Mouse (Mus musculus): Measurements from ENCODE around the gene Kcnj5. TPM values are rescaled to one million over a fixed set of nuclear protein-coding genes. Genes with fewer than 3 reads are reported as not detected.
A peak's percentile ranks its signal among the peaks of the same experiment; 100 is the strongest.

The Kcnj5 gene
- total and polyA plus RNA-seq, 2 experiments from 2014 or later = 1.4 to 1.9 TPM

DNA sequence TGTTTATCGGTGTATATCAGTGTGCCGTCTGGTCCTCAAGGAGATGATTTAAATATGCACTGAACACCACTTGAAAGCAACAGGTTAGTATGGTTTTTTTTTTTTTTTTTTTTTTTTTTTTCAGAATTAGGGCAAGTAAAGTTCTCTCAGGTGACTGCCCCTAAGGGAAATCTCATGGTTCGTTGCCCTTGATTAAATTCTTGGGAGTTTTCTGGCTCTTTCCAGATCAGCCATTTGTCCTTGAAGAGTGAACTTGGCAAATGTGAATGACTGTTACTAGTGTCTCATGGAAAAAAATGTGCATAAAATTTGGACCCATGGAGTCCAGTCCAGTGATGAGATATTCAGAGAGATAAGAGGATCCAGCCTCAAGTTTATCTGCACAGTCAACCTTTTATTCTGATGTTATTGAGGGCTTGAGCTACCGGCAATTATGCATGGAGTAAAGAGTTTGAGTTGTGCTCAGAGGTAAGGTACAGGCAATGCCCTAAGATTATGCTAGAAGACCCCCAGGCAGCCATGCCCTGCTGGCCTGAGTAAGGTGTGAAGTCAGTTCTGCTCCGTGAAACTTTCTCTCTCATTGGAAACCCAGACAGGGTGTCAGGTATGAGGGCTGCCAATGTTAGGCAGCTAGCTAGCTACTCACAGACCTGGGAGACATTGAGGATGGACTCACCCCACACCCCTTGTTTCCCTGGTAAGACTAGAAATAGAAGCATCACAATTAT is 32.9 kb upstream of the Kcnj5 start:
- WGBS = 93% methylated on average over 5 of the region's 5 CpGs
- Histone ChIP-seq H3K4me2 (ENCODE audit: low read depth, low read length, poor library complexity, severe bottlenecking) (no peak overlapping the region), H3K9ac (replicated peaks; ENCODE audit: low read length, poor library complexity, severe bottlenecking) (no peak overlapping the region), H3K4me3 (ENCODE audit: low read depth, low read length) (no peak overlapping the region), H3K27me3 (ENCODE audit: insufficient read depth, low read length) (no peaks in the 10 kb centered on the region), H3K4me1 (ENCODE audit: insufficient read depth, low read length) (no peaks in the 10 kb centered on the region), H3K9me3 (ENCODE audit: low read length) (no peaks in the 10 kb centered on the region), H3K27ac (ENCODE audit: low read depth, low read length) (no peak overlapping the region), H3K36me3 (ENCODE audit: insufficient read depth, low read length) (no peaks in the 10 kb centered on the region)
- ATAC-seq (ENCODE audit: low FRiP score) = no peak
- no peak for TF ChIP-seq CTCF (IDR thresholded peaks at IDR 0.05)
- DNase-seq (ENCODE audit: low spot score) = no peak

DNA sequence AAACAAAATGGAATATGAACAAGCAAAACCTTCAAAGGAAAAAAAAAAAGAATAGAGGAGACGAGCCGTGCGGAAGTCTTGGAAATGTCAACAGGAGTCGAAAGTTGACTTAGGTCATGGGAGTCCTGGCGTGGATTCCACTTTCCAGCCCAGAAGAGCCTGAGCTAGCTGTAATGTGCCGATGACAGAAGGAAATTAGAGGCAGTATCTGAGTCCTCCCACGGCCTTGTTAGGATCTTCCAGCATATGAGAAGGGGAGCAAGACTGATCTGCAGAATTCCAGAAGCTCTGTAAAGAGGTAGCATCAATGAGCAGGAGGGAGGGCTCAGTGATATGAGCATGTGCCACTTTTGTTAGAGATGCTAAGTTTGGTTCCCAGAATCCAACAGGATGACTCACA is 31.9 kb upstream of the Kcnj5 start:
- Histone ChIP-seq H3K4me2 (ENCODE audit: low read depth, low read length, poor library complexity, severe bottlenecking) (no peak overlapping the region), H3K9me3 (ENCODE audit: low read length) (no peaks in the 10 kb centered on the region), H3K9ac (replicated peaks; ENCODE audit: low read length, poor library complexity, severe bottlenecking) (no peak overlapping the region), H3K27ac (ENCODE audit: low read depth, low read length) (no peak overlapping the region), H3K4me3 (ENCODE audit: low read depth, low read length) (no peak overlapping the region), H3K4me1 (ENCODE audit: insufficient read depth, low read length) (no peaks in the 10 kb centered on the region), H3K27me3 (ENCODE audit: insufficient read depth, low read length) (no peaks in the 10 kb centered on the region), H3K36me3 (ENCODE audit: insufficient read depth, low read length) (no peaks in the 10 kb centered on the region)
- no peak for TF ChIP-seq CTCF (IDR thresholded peaks at IDR 0.05)
- WGBS = 92% methylated on average over 7 of the region's 7 CpGs
- ATAC-seq (ENCODE audit: low FRiP score) = no peak
- no peak for DNase-seq (ENCODE audit: low spot score)

- no peak overlapping the region for H3K4me2 ChIP-seq (ENCODE audit: low read depth, low read length, poor library complexity, severe bottlenecking)
- ATAC-seq (ENCODE audit: low FRiP score) (no peak), DNase-seq (ENCODE audit: low spot score) (no peak)
- no peaks in the 10 kb centered on the region for H3K36me3 ChIP-seq (ENCODE audit: insufficient read depth, low read length)
- no peak overlapping the region for H3K9ac ChIP-seq (replicated peaks; ENCODE audit: low read length, poor library complexity, severe bottlenecking)
- 91% methylated on average over 6 of the region's 6 CpGs for WGBS
- no peaks in the 10 kb centered on the region for H3K9me3 ChIP-seq (ENCODE audit: low read length)
- no peak overlapping the region for H3K27ac ChIP-seq (ENCODE audit: low read depth, low read length)
- no peak for TF ChIP-seq CTCF (IDR thresholded peaks at IDR 0.05)
- no peaks in the 10 kb centered on the region; the same call in 1 of the 2 replicates for H3K4me1 ChIP-seq (ENCODE audit: insufficient read depth, low read length)
- no peak overlapping the region for H3K4me3 ChIP-seq (ENCODE audit: low read depth, low read length)
- no peaks in the 10 kb centered on the region for H3K27me3 ChIP-seq (ENCODE audit: insufficient read depth, low read length)
Observed at GRCm38 (mm10) chr9:32373656-32374055, 29.5 kb upstream of the Kcnj5 start.

GRCm38 (mm10) chr9:32372202-32372601 is 28.1 kb upstream of the Kcnj5 start, which contains the start of gene Kcnj1:
TSS of gene Kcnj1 (plus strand) at chr9:32372493.
- H3K27me3 ChIP-seq (ENCODE audit: insufficient read depth, low read length) = no peaks in the 10 kb centered on the region
- H3K4me3 ChIP-seq (ENCODE audit: low read depth, low read length) = no peak within 1 kb of the TSS
- H3K4me1 ChIP-seq (ENCODE audit: insufficient read depth, low read length) = no peaks in the 10 kb centered on the region; the same call in 1 of the 2 replicates
- H3K9me3 ChIP-seq (ENCODE audit: low read length) = no peaks in the 10 kb centered on the region
- DNase-seq (ENCODE audit: low spot score) (no peak), ATAC-seq (ENCODE audit: low FRiP score) (no peak)
- H3K36me3 ChIP-seq (ENCODE audit: insufficient read depth, low read length) = no peaks in the 10 kb centered on the region
- no peak within 1 kb of the TSS for H3K4me2 ChIP-seq (ENCODE audit: low read depth, low read length, poor library complexity, severe bottlenecking)
- no peak for TF ChIP-seq CTCF (IDR thresholded peaks at IDR 0.05)
- no peak within 1 kb of the TSS for H3K27ac ChIP-seq (ENCODE audit: low read depth, low read length)
- no peak within 1 kb of the TSS for H3K9ac ChIP-seq (replicated peaks; ENCODE audit: low read length, poor library complexity, severe bottlenecking)
- WGBS = 90% methylated on average over 6 of the region's 6 CpGs

DNA sequence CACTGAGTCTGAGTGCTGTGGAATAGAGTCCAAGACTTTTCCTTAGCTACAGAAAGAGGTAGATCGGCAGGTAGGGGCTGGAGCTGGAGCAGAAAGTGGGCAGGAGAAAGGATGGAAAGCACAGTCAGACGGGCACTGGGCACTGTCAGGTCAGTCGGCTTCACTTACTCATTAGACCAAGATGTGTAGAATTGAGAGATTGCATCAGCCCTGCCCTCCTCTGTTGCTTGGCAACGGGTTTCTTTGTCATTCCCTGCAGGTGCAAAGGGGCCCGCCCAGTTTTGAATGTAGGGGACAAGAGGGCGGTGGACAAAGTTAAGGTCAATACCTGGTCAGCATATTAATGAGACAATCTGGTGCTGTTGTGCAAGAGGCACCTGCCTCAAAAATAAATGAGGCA is 25.2 kb upstream of the Kcnj5 start:
- Histone ChIP-seq H3K4me1 (ENCODE audit: insufficient read depth, low read length) (no peaks in the 10 kb centered on the region; the same call in 1 of the 2 replicates), H3K27me3 (ENCODE audit: insufficient read depth, low read length) (no peaks in the 10 kb centered on the region), H3K27ac (ENCODE audit: low read depth, low read length) (no peak overlapping the region), H3K4me3 (ENCODE audit: low read depth, low read length) (no peak overlapping the region), H3K9ac (replicated peaks; ENCODE audit: low read length, poor library complexity, severe bottlenecking) (no peak overlapping the region), H3K4me2 (ENCODE audit: low read depth, low read length, poor library complexity, severe bottlenecking) (no peak overlapping the region), H3K36me3 (ENCODE audit: insufficient read depth, low read length) (no peaks in the 10 kb centered on the region), H3K9me3 (ENCODE audit: low read length) (no peaks in the 10 kb centered on the region)
- ATAC-seq (ENCODE audit: low FRiP score) (no peak), DNase-seq (ENCODE audit: low spot score) (peak; percentile 9)
- no peak for TF ChIP-seq CTCF (IDR thresholded peaks at IDR 0.05)
- WGBS = 32% methylated on average over 6 of the region's 6 CpGs

- Histone ChIP-seq H3K27ac (ENCODE audit: low read depth, low read length) (no peak overlapping the region), H3K4me2 (ENCODE audit: low read depth, low read length, poor library complexity, severe bottlenecking) (no peak overlapping the region), H3K9ac (replicated peaks; ENCODE audit: low read length, poor library complexity, severe bottlenecking) (no peak overlapping the region), H3K27me3 (ENCODE audit: insufficient read depth, low read length) (no peaks in the 10 kb centered on the region), H3K9me3 (ENCODE audit: low read length) (no peaks in the 10 kb centered on the region), H3K4me1 (ENCODE audit: insufficient read depth, low read length) (no peaks in the 10 kb centered on the region; the same call in 1 of the 2 replicates), H3K36me3 (ENCODE audit: insufficient read depth, low read length) (no peaks in the 10 kb centered on the region), H3K4me3 (ENCODE audit: low read depth, low read length) (no peak overlapping the region)
- no peak for TF ChIP-seq CTCF (IDR thresholded peaks at IDR 0.05)
- peak; percentile 1 for DNase-seq (ENCODE audit: low spot score)
- no peak for ATAC-seq (ENCODE audit: low FRiP score)
- 32% methylated on average over 2 of the region's 2 CpGs for WGBS
Observed at GRCm38 (mm10) chr9:32368812-32369211, 24.7 kb upstream of the Kcnj5 start.

Measured in midbrain, postnatal 0 days (tissue).